Mouse (Mus musculus) heart, adult 2 months (tissue): ENCODE results near the gene Fads3. TPM values are rescaled to one million over a fixed set of nuclear protein-coding genes. Genes with fewer than 3 reads are reported as not detected.
A peak's percentile ranks its signal among the peaks of the same experiment; 100 is the strongest.

Experiments
- DNase-seq, 2 experiments: peaks; one replicate each; pipeline ENCODE4 v3.0.0; 2021
- H3K27ac ChIP-seq: fragments of 200-600 bp; 2 replicates; pipeline ENCODE4 v1.8.1; 2022
- H3K27me3 ChIP-seq: fragments of 200-500 bp; 2 replicates; pipeline ENCODE4 v1.6.1; 2012; ENCODE audit warnings: mild to moderate bottlenecking, low read length, inconsistent platforms, mixed read lengths; ENCODE audit not compliant: control insufficient read depth, insufficient read depth
- H3K36me3 ChIP-seq: fragments of 200-500 bp; 2 replicates; pipeline ENCODE4 v1.6.1; 2012; ENCODE audit warnings: low read length, inconsistent platforms; ENCODE audit not compliant: control insufficient read depth, insufficient read depth
- H3K4me1 ChIP-seq: fragments of 200-500 bp; 2 replicates; pipeline ENCODE4 v1.6.1; 2011; ENCODE audit warnings: low read length; ENCODE audit not compliant: control insufficient read depth, insufficient read depth
- H3K4me3 ChIP-seq: fragments of 200-600 bp; 2 replicates; pipeline ENCODE4 v1.8.1; 2022
- H3K79me2 ChIP-seq: fragments of 200-500 bp; replicated peaks from 2 replicates; pipeline ENCODE4 v1.6.1; 2012; ENCODE audit warnings: mild to moderate bottlenecking, inconsistent platforms, low read length, moderate library complexity, mixed read lengths; ENCODE audit not compliant: control insufficient read depth, insufficient read depth
- H3K9ac ChIP-seq: fragments of 200-500 bp; 2 replicates; pipeline ENCODE4 v1.6.1; 2012; ENCODE audit warnings: low read depth, mild to moderate bottlenecking, control low read depth, inconsistent platforms, low read length, mixed read lengths
- CTCF ChIP-seq: fragments of 200-600 bp; IDR thresholded peaks from 2 replicates; pipeline ENCODE4 v1.8.1; 2022; ENCODE audit warnings: antibody characterized with exemption, mild to moderate bottlenecking, moderate library complexity
- EP300 ChIP-seq: fragments of 200-500 bp; IDR thresholded peaks from 2 replicates; pipeline ENCODE4 v1.6.1; 2011; ENCODE audit warnings: low read depth, low read length, control low read depth; ENCODE audit not compliant: insufficient read depth
- POLR2A ChIP-seq: fragments of 200-500 bp; IDR thresholded peaks from 2 replicates; pipeline ENCODE4 v1.6.1; 2011; ENCODE audit warnings: mild to moderate bottlenecking, low read depth, low read length, control low read depth; ENCODE audit not compliant: insufficient read depth
- WGBS: fragments of 180-500 bp; shearing (Covaris S2); methylation state at CpG from one replicate; pipeline ENCODE4 v1.1.7; 2018; 5-methylcytosine and 5-hydroxymethylcytosine counted together
- intact Hi-C: fragments of 180-260 bp; cut with DNase I; formaldehyde crosslinking; loops from one replicate; pipeline ENCODE4 v1.15.1; 2025
- polyA plus RNA-seq: library from polyadenylated mRNA; depleted of rRNA; stranded (reverse); fragments of >200 nt; gene quantifications from 2 replicates; pipeline ENCODE4 v1.2.3, GENCODE M21; 2012
- total RNA-seq, 2 experiments: library from RNA; stranded (reverse); gene quantifications; 2 replicates each; pipeline ENCODE4 v1.2.3; 2021

Gene Fads3
- total and polyA plus RNA-seq, 3 experiments = 29.7 to 104 (median 33.7) TPM

DNA sequence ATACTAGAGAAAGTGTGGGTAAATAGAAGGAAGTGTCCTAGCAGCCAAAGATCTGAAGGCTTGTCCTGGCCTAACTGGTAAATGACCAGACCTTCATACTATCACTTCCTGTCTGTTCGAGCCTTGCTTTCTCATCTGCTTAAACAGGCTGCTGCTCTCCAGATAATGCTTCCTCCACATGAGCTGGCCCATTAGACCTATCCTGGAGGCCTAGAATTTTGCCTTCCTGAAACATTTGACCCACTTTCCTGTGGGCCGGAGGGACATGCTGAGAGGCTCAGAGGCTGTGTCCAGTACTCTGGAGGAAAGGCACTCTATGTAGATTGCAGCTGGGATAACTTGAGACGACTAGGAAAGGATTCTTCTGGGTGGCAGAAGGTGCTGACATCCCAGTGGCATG, 40.7 kb downstream of the Fads3 start:
- H3K79me2 ChIP-seq = no peaks in the 10 kb centered on the region
- H3K4me1 ChIP-seq = 0 out of 2 replicates have a peak, but pooled peaks cover 4% of the 10 kb centered on the region
- no peak overlapping the region for H3K4me3 ChIP-seq
- H3K9ac ChIP-seq = no peak overlapping the region
- no peaks in the 10 kb centered on the region for H3K27me3 ChIP-seq
- H3K27ac ChIP-seq = peak overlapping the region; percentile 49
- H3K36me3 ChIP-seq = no peaks in the 10 kb centered on the region
- TF ChIP-seq POLR2A = no peak
- TF ChIP-seq EP300 = 0 out of 2 replicates have a peak, but pooled peaks have one; percentile 29
- intact Hi-C loops = no loop called here
- 30% methylated on average over 3 of the region's 3 CpGs for WGBS
- no peak for DNase-seq

DNA sequence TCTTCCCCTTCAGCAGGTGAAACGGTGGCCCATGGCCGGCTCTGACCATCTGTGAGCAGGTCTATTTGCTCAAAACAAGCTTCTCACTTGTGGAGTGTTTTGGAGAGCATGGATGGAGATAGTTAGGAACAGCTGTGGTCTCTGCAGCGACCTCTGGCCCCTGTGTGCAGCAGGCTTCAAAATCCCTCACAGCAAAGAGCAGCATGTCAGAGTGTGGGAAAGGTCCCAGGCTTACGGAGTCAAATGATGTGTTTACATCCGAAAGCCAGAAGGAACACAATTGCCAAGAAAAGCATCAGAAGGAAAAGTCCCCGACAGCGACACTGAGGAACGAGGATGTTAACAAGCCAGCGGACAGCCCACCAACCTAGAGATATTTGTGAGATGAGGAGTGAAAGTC, 44.1 kb downstream of the Fads3 start:
- H3K27ac ChIP-seq = no peak overlapping the region
- H3K79me2 ChIP-seq = no peaks in the 10 kb centered on the region
- TF ChIP-seq CTCF (no peak), EP300 (no peak), POLR2A (no peak)
- no peak overlapping the region for H3K4me3 ChIP-seq
- WGBS = 73% methylated on average over 9 of the region's 9 CpGs
- H3K9ac ChIP-seq = no peak overlapping the region
- 0 out of 2 replicates have a peak, but pooled peaks cover 4% of the 10 kb centered on the region for H3K4me1 ChIP-seq
- intact Hi-C loops = no loop called here
- no peaks in the 10 kb centered on the region for H3K27me3 ChIP-seq
- H3K36me3 ChIP-seq = no peaks in the 10 kb centered on the region
- peak in 1 of 2 experiments; percentile 28 for DNase-seq

DNA sequence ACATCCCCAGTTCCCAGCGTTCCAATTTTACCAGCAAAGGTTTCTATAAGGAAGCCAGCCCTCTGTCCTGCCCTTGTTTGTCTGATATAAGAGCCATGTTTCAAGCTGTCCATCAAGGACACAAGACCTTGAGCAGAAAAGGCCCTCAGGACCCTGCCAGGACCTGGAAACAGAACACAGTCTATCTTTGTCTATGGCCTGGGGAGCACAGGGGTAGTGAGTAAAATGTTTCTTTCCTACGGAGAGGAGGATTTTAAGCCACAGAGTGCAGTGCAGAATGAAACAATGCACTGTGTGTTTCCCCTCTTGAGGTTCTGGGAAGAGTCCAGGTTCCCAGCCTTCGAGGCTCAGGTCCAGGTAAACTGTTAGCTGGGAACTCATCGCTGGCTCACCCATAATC, 45.6 kb downstream of the Fads3 start:
- Histone ChIP-seq H3K27me3 (no peaks in the 10 kb centered on the region), H3K4me3 (no peak overlapping the region), H3K27ac (no peak overlapping the region), H3K9ac (no peak overlapping the region), H3K36me3 (no peaks in the 10 kb centered on the region), H3K79me2 (no peaks in the 10 kb centered on the region), H3K4me1 (0 out of 2 replicates have a peak, but pooled peaks cover 4% of the 10 kb centered on the region)
- DNase-seq = no peak
- no peak for TF ChIP-seq EP300
- no peak for TF ChIP-seq CTCF
- no peak for TF ChIP-seq POLR2A
- 83% methylated on average over 4 of the region's 4 CpGs for WGBS
- intact Hi-C loops = no loop called here

DNA sequence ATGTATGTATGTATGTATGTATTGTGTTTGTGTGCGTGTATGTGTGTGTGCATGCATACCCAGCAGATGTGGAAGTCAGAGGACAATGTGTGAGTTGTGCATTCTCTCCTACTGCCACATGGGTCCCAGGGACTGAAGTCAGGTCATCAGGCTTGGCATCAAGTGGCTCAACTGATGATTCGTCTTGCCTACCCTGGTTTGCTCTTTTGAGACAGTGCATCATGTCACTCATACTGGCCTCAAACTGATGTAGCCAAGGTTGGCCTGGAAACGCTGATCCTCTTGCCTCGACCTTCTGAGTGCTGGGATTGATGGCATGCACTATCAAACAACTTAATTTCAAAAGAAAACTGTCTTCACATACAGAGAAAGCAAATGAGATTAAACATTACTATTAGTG, 52.5 kb downstream of the Fads3 start:
- intact Hi-C loops = no loop called here
- no peak for DNase-seq

DNA sequence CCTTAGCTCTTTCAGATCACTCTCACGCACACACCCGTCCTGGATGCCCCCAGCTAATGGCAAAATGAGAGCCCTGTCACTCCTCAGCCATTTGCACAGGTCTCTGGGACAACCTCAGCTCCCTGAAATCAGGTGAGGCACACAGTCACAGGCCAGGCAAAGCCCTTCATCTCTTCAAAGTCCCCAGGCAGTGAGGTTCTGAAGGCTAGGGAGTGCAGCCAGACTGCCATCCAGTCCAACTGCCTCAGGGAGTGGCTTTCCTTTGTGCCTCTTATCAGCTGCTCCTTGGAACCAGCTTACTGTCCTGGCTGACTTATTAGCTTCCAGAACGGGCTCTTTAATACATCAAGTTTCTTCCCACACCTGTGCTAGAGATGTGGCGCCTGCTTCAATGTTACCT, 53.3 kb downstream of the Fads3 start:
- H3K27me3 ChIP-seq = no peaks in the 10 kb centered on the region
- no peak for DNase-seq
- intact Hi-C loops = no loop called here
- WGBS = 72% methylated on average over 4 of the region's 4 CpGs
- no peak overlapping the region for H3K9ac ChIP-seq
- H3K36me3 ChIP-seq = no peaks in the 10 kb centered on the region
- H3K79me2 ChIP-seq = no peaks in the 10 kb centered on the region
- H3K4me3 ChIP-seq = no peak overlapping the region
- no peak overlapping the region for H3K27ac ChIP-seq
- H3K4me1 ChIP-seq = no peaks in the 10 kb centered on the region
- TF ChIP-seq POLR2A = no peak
- TF ChIP-seq CTCF = no peak

More for the DNA sequence above, 52.5 kb downstream of the Fads3 start:
- no peak for TF ChIP-seq EP300
- TF ChIP-seq POLR2A = no peak
- TF ChIP-seq CTCF = no peak
- H3K27ac ChIP-seq = no peak overlapping the region
- no peaks in the 10 kb centered on the region for H3K79me2 ChIP-seq
- WGBS = 92% methylated on average over 4 of the region's 4 CpGs
- H3K4me1 ChIP-seq = no peaks in the 10 kb centered on the region
- no peak overlapping the region for H3K9ac ChIP-seq
- no peak overlapping the region for H3K4me3 ChIP-seq
- no peaks in the 10 kb centered on the region for H3K36me3 ChIP-seq
- no peaks in the 10 kb centered on the region for H3K27me3 ChIP-seq

DNA sequence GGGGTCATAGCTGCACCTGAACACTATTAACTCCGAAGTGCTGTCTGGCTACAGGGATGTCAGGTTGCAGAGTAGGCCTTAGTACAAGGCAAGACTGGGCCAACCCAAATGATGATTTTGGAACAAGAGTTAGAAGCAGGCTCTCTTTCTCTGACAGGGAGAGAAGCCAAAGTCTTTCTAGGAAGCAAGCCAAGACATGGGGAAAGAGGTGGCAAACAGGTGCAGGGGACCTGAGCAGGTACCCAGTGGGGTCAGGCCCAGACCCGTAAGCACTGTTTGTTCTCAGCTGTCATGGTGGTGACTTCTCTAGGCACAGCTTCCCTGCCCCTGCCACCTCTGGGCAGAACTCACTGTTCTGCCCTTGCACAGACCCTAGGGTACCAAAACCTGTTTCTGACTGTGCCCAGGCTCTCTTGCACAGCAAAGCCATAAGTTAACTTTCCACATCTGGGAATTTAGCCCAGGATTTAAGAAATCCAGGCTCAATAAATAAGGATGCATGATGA, 55.1 kb downstream of the Fads3 start:
- 91% methylated on average over 2 of the region's 2 CpGs for WGBS
- TF ChIP-seq CTCF (no peak), POLR2A (no peak), EP300 (no peak)
- intact Hi-C loops = no loop called here

More for the DNA sequence above, 55.1 kb downstream of the Fads3 start:
- no peaks in the 10 kb centered on the region for H3K27me3 ChIP-seq
- no peak overlapping the region for H3K4me3 ChIP-seq
- H3K27ac ChIP-seq = no peak overlapping the region
- H3K9ac ChIP-seq = no peak overlapping the region
- no peaks in the 10 kb centered on the region for H3K79me2 ChIP-seq
- DNase-seq = no peak
- H3K4me1 ChIP-seq = no peaks in the 10 kb centered on the region; the same call in 1 of the 2 replicates
- H3K36me3 ChIP-seq = no peaks in the 10 kb centered on the region
